Mouse (Mus musculus) myocyte (in vitro differentiated cells): ENCODE data around the gene Nfkbil1. TPM values are rescaled to one million over a fixed set of nuclear protein-coding genes. Genes with fewer than 3 reads are reported as not detected.

Source experiments
- H3K27me3 ChIP-seq: one replicate; pipeline ENCODE4 v1.6.1; 2011; ENCODE audit not compliant: control insufficient read depth, insufficient read depth, insufficient read length
- H3K36me3 ChIP-seq: one replicate; pipeline ENCODE4 v1.6.1; 2011; ENCODE audit not compliant: control insufficient read depth, insufficient read depth
- H3K4me2 ChIP-seq: one replicate; pipeline ENCODE4 v1.6.1; 2011; ENCODE audit warnings: low read depth, control low read depth
- H3K4me3 ChIP-seq: one replicate; pipeline ENCODE4 v1.5.1; 2011; ENCODE audit warnings: mild to moderate bottlenecking, control low read depth, moderate library complexity
- H3K79me2 ChIP-seq: one replicate; pipeline ENCODE4 v1.6.1; 2011; ENCODE audit not compliant: control insufficient read depth, insufficient read depth
- H3ac ChIP-seq: one replicate; pipeline ENCODE4 v1.6.1; 2011; ENCODE audit not compliant: control insufficient read depth, insufficient read length
- CEBPB ChIP-seq: IDR thresholded peaks from 2 replicates; pipeline ENCODE4 v1.6.1; 2011; ENCODE audit warnings: mild to moderate bottlenecking, moderate library complexity; ENCODE audit not compliant: poor library complexity, insufficient read depth, severe bottlenecking
- E2F4 ChIP-seq: IDR thresholded peaks from one replicate; pipeline ENCODE4 v1.6.1; 2011; ENCODE audit warnings: mild to moderate bottlenecking, control low read depth, moderate library complexity; ENCODE audit not compliant: insufficient read depth
- MAX ChIP-seq: IDR thresholded peaks from one replicate; pipeline ENCODE4 v1.6.1; 2011; ENCODE audit warnings: low read depth, mild to moderate bottlenecking, control low read depth
- MYOD1 ChIP-seq, 3 experiments: IDR thresholded peaks; one replicate each; pipeline ENCODE4 v1.6.1; 2011; ENCODE audit warnings: control low read depth in 2 of 3, low read depth in 2 of 3, mild to moderate bottlenecking in 2 of 3, moderate library complexity in 1 of 3; ENCODE audit not compliant: insufficient read length in 2 of 3, control insufficient read depth in 1 of 3
- MYOG ChIP-seq, 3 experiments: IDR thresholded peaks; one replicate each; pipeline ENCODE4 v1.6.1; 2011; ENCODE audit warnings: control low read depth in 2 of 3, low read depth in 2 of 3, mild to moderate bottlenecking in 2 of 3; ENCODE audit not compliant: insufficient read length in 2 of 3, control insufficient read depth in 1 of 3, insufficient read depth in 1 of 3
- POLR2A ChIP-seq: IDR thresholded peaks from one replicate; pipeline ENCODE4 v1.6.1; 2011; ENCODE audit warnings: low read depth, mild to moderate bottlenecking, control low read depth, moderate library complexity; ENCODE audit not compliant: insufficient read length
- POLR2AphosphoS2 ChIP-seq: IDR thresholded peaks from one replicate; pipeline ENCODE4 v1.6.1; 2011; ENCODE audit warnings: low read depth, control low read depth; ENCODE audit not compliant: insufficient read length
- REST ChIP-seq: IDR thresholded peaks from one replicate; pipeline ENCODE4 v1.6.1; 2011; ENCODE audit warnings: mild to moderate bottlenecking, control low read depth, moderate library complexity; ENCODE audit not compliant: insufficient read depth, insufficient read length
- SRF ChIP-seq: IDR thresholded peaks from one replicate; pipeline ENCODE4 v1.6.1; 2011; ENCODE audit warnings: low read depth; ENCODE audit not compliant: control insufficient read depth, insufficient read length
- TCF12 ChIP-seq: IDR thresholded peaks from one replicate; pipeline ENCODE4 v1.6.1; 2011; ENCODE audit warnings: mild to moderate bottlenecking, control low read depth; ENCODE audit not compliant: poor library complexity, insufficient read depth, severe bottlenecking
- TCF3 ChIP-seq: IDR thresholded peaks from one replicate; pipeline ENCODE4 v1.6.1; 2011; ENCODE audit warnings: low read depth, control low read depth; ENCODE audit not compliant: insufficient read length
- USF1 ChIP-seq: IDR thresholded peaks from one replicate; pipeline ENCODE4 v1.6.1; 2011; ENCODE audit warnings: low read depth, mild to moderate bottlenecking, control low read depth, moderate library complexity
- polyA plus RNA-seq: library from polyadenylated mRNA; unstranded; fragments of >200 nt; fragmentation: generic; extraction: Trizol; gene quantifications from one replicate; pipeline ENCODE4 v1.2.1, GENCODE M21; 2012; ENCODE audit warnings: missing spikeins

Gene Nfkbil1
- polyA plus RNA-seq, 1 experiment = 27.1 TPM

DNA sequence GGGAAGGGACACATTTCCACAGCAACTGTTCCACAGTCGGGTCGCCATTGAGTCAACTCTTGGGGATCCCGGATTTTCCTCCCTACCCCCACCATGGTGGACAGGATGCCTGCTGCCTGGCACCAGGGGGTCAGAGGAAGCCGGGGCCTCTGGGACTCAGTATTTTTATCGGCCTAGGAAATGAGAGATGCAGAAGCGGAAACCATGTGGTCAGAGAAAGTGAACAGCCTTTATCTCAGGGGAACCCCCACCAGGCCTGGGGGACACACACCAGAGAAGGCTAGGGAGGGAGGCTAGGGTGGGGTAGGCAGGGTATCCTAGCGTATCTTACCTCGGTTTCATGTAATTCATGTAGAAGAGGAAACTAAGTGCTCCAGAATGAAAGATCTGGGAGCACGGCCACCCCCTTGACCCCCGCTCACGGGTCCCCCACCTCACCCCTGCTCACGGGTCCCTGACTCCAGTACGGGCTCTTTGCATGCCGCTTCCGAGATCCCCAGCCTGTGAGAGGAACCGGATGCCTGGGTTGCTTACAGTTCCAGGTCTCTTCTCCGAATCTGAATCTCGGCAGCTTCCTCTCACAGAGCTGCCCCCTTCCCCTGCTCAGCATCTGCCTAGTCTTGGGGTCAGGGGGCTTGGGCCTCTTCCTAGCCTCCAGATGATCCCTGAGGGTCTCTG, 16.9 kb downstream of the Nfkbil1 start:
- Histone ChIP-seq H3K79me2 (no peaks in the 10 kb centered on the region), H3K4me3 (no peak overlapping the region), H3K36me3 (peaks cover 5% of the 10 kb centered on the region), H3K27me3 (no peaks in the 10 kb centered on the region), H3K4me2 (no peak overlapping the region), H3ac (no peak overlapping the region)
- TF ChIP-seq MYOG (IDR thresholded peaks at IDR 0.05; ENCODE audit: control insufficient read depth in 1 of 3, insufficient read depth in 1 of 3, insufficient read length in 2 of 3, low read depth in 2 of 3) (no peak), MYOD1 (IDR thresholded peaks at IDR 0.05; ENCODE audit: control insufficient read depth in 1 of 3, insufficient read length in 2 of 3, low read depth in 2 of 3) (no peak), SRF (no peak), POLR2AphosphoS2 (no peak), CEBPB (no peak)

DNA sequence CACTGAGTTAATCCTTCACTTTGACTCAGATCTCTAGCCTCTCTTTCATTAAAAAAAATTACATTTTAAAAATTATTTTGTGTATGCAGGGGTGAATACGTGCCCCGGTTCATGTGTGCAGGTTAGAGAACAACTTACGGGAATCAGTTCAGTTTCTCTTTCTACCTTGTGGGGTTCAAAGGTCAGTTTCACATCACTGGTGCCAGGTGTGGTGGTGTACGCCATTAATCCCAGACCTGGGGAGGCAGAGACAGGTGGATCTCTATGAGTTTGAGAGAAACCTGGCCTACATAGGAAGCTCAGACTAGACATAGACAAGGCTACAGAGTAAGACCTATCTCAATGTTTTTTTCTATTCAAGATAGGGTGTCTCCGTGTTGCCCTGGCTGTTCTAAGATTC, 22.5 kb downstream of the Nfkbil1 start:
- no peaks in the 10 kb centered on the region for H3K36me3 ChIP-seq
- TF ChIP-seq REST = no peak
- TF ChIP-seq POLR2A = no peak
- no peak for TF ChIP-seq MAX
- TF ChIP-seq MYOD1 (IDR thresholded peaks at IDR 0.05; ENCODE audit: control insufficient read depth in 1 of 3, insufficient read length in 2 of 3, low read depth in 2 of 3) = no peak
- TF ChIP-seq POLR2AphosphoS2 = no peak
- no peak for TF ChIP-seq TCF3
- no peak for TF ChIP-seq MYOG (IDR thresholded peaks at IDR 0.05; ENCODE audit: control insufficient read depth in 1 of 3, insufficient read depth in 1 of 3, insufficient read length in 2 of 3, low read depth in 2 of 3)
- no peak for TF ChIP-seq CEBPB
- no peak overlapping the region for H3K4me3 ChIP-seq
- no peaks in the 10 kb centered on the region for H3K27me3 ChIP-seq
- no peak overlapping the region for H3K4me2 ChIP-seq
- H3K79me2 ChIP-seq = no peaks in the 10 kb centered on the region
- no peak overlapping the region for H3ac ChIP-seq

DNA sequence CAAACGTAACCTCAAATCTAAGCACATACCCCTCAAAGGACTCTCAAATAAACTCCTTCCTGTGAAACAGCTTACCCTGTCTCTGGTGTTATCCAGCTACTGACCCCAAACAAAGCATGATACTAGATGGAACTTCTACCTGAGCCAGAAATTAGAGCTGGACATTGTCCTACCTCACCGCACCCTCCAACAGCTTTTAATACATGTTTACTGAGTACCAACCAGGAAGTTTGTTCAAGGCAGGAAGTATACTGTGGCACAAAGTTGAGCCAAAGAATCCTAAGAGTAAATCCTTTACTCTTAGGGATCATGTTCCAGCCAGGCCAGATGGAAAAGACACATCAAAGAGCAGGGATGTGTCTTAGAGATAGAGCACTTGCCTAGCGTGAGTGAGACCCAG, 25.0 kb downstream of the Nfkbil1 start:
- Histone ChIP-seq H3ac (no peak overlapping the region), H3K79me2 (no peaks in the 10 kb centered on the region), H3K27me3 (no peaks in the 10 kb centered on the region), H3K4me2 (no peak overlapping the region), H3K4me3 (no peak overlapping the region), H3K36me3 (no peaks in the 10 kb centered on the region)
- TF ChIP-seq CEBPB (no peak), MYOG (IDR thresholded peaks at IDR 0.05; ENCODE audit: control insufficient read depth in 1 of 3, insufficient read depth in 1 of 3, insufficient read length in 2 of 3, low read depth in 2 of 3) (no peak), TCF12 (no peak), MAX (no peak), USF1 (no peak), REST (no peak), POLR2A (no peak), TCF3 (no peak), SRF (no peak), MYOD1 (IDR thresholded peaks at IDR 0.05; ENCODE audit: control insufficient read depth in 1 of 3, insufficient read length in 2 of 3, low read depth in 2 of 3) (no peak), POLR2AphosphoS2 (no peak), E2F4 (no peak)

DNA sequence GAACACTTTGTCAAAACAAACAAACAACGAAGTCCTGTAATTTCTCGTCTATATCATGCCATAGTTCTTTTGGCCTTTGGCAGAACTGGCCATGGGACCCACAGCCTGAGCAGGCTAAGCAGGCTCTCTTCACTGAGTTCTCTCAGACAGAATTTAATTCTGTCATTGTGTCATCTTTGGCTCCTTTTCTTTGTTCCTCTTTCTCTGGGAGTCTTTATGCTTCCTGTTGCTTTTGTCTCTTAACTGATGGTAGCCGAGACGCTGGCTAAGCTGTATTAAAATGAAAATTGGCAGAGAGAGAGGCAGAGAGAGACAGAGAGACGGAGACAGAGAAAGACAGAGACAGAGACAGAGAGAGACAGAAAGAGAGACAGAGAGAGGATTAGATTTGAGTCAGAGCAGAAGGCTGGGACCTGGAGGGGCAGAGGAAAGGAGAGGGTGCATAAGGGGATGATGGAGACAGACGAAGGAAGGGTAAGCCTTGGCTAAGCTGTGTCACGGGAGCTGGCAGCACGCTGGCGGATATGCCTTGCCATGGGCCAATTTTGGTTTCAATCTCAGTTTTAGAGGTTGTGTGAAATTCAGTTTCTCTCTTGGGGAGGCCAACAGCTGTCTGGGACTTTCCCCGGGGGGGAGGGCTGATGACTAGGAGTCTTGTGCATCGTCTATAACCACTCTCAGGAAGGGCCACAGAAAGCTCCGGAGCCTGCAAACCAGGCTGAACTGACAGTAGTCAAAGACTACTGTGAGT, 25.6 kb downstream of the Nfkbil1 start:
- Histone ChIP-seq H3K4me3 (no peak overlapping the region), H3K4me2 (no peak overlapping the region), H3ac (no peak overlapping the region), H3K36me3 (no peaks in the 10 kb centered on the region), H3K27me3 (no peaks in the 10 kb centered on the region), H3K79me2 (no peaks in the 10 kb centered on the region)
- TF ChIP-seq MYOG (IDR thresholded peaks at IDR 0.05; ENCODE audit: control insufficient read depth in 1 of 3, insufficient read depth in 1 of 3, insufficient read length in 2 of 3, low read depth in 2 of 3) = no peak
- TF ChIP-seq CEBPB = no peak

DNA sequence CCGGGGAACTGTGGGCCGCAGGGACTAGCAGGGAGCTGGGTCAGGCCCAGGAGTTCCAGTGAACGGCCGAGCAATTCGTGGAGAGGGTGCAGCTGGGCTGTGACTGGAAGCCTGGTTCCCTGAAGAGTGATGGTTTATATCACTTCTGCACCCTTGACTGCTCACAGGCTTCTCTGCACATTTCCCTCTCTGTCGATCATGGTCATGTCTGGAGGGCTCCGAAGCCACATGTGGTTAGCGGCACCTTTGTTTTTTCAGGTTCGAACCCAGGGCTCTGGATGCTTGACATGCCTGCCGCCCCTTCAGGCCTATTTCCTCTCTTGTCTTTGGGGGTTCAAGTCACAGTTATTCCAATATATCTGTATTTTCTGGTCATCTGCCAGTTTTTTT, 30.2 kb downstream of the Nfkbil1 start:
- no peaks in the 10 kb centered on the region for H3K36me3 ChIP-seq
- H3K4me2 ChIP-seq = no peak overlapping the region
- no peak overlapping the region for H3ac ChIP-seq
- TF ChIP-seq MAX (no peak), E2F4 (no peak), REST (no peak), CEBPB (no peak), TCF12 (no peak), POLR2A (no peak), SRF (no peak), MYOD1 (IDR thresholded peaks at IDR 0.05; ENCODE audit: control insufficient read depth in 1 of 3, insufficient read length in 2 of 3, low read depth in 2 of 3) (no peak), POLR2AphosphoS2 (no peak), USF1 (no peak), MYOG (IDR thresholded peaks at IDR 0.05; ENCODE audit: control insufficient read depth in 1 of 3, insufficient read depth in 1 of 3, insufficient read length in 2 of 3, low read depth in 2 of 3) (no peak), TCF3 (no peak)
- no peaks in the 10 kb centered on the region for H3K27me3 ChIP-seq
- H3K4me3 ChIP-seq = no peak overlapping the region
- H3K79me2 ChIP-seq = no peaks in the 10 kb centered on the region
